Mouse (Mus musculus): ENCODE results near the gene Tspear.

GRCm38 (mm10) chr10:77687021-77687420, 652 bp downstream of the Tspear start:
- TF ChIP-seq USF1 (IDR thresholded peaks at IDR 0.05; ENCODE audit: low read depth) = no peak
- TF ChIP-seq CTCF (IDR thresholded peaks at IDR 0.05; ENCODE audit: control insufficient read depth, insufficient read depth, insufficient read length) = no peak
- no peak for TF ChIP-seq MAX (IDR thresholded peaks at IDR 0.05)

Measured in C2C12 (cell line).